Mouse (Mus musculus): ENCODE results near the gene Tex10. TPM values are rescaled to one million over a fixed set of nuclear protein-coding genes. Genes with fewer than 3 reads are reported as not detected.

Gene Tex10
- polyA plus RNA-seq, 1 experiment, result 140 TPM

GRCm38 (mm10) chr4:48380940-48381339 is 92.3 kb downstream of the Tex10 start:
- Histone ChIP-seq H3K9ac (ENCODE audit: low read depth, poor library complexity, severe bottlenecking) (no peak overlapping the region), H3K27me3 (ENCODE audit: control insufficient read depth, insufficient read depth, low read length, poor library complexity, severe bottlenecking) (no peaks in the 10 kb centered on the region), H3K27ac (ENCODE audit: insufficient read depth, low read length) (no peak overlapping the region), H3K4me1 (ENCODE audit: control insufficient read depth, insufficient read depth, low read length) (no peaks in the 10 kb centered on the region), H3K9me3 (replicated peaks; ENCODE audit: control insufficient read depth, insufficient read depth, low read length, poor library complexity, severe bottlenecking) (no peaks in the 10 kb centered on the region), H3K4me3 (ENCODE audit: low read depth, low read length) (no peak overlapping the region), H3K36me3 (ENCODE audit: control insufficient read depth, insufficient read depth, low read length, poor library complexity, severe bottlenecking) (no peaks in the 10 kb centered on the region)
- TF ChIP-seq EP300 (IDR thresholded peaks at IDR 0.05; ENCODE audit: insufficient read depth, low read depth, low read length) (no peak), POLR2A (IDR thresholded peaks at IDR 0.05; ENCODE audit: insufficient read depth, low read length) (no peak), CTCF (IDR thresholded peaks at IDR 0.05; ENCODE audit: low read depth, low read length) (no peak)

Other genes with a start within 250 kb of the Tex10 start
- 52.5 and 67.6 TPM in 2 replicates for gene Erp44, start 193.9 kb downstream of the Tex10 start, polyA plus RNA-seq (2011; ENCODE audit: insufficient read depth, insufficient read length, low read depth, missing spikeins)
- gene Invs, start 193.7 kb downstream of the Tex10 start, polyA plus RNA-seq (2011; ENCODE audit: insufficient read depth, insufficient read length, low read depth, missing spikeins), result 2.5 and 4.1 TPM in 2 replicates
- 29.2 and 34.9 TPM in 2 replicates for gene Msantd3, start 66.5 kb upstream of the Tex10 start, polyA plus RNA-seq (2011; ENCODE audit: insufficient read depth, insufficient read length, low read depth, missing spikeins)
- 158 and 167 TPM in 2 replicates for gene Tmeff1, start 111.7 kb upstream of the Tex10 start, polyA plus RNA-seq (2011; ENCODE audit: insufficient read depth, insufficient read length, low read depth, missing spikeins)
- gene Cavin4, start 190.1 kb upstream of the Tex10 start, polyA plus RNA-seq (2011; ENCODE audit: insufficient read depth, insufficient read length, low read depth, missing spikeins), result 4.1 and 4.7 TPM in 2 replicates